Mouse (Mus musculus): ENCODE measurements around the gene Ahnak. TPM values are rescaled to one million over a fixed set of nuclear protein-coding genes. Genes with fewer than 3 reads are reported as not detected.

Gene Ahnak
- polyA plus RNA-seq, 1 experiment from 2014 or later = 8.5 TPM

- Histone ChIP-seq H3K9ac (no peak overlapping the region), H3K27me3 (no peaks in the 10 kb centered on the region), H3K4me3 (replicated peaks) (no peak overlapping the region)
Observed at GRCm38 (mm10) chr19:9103986-9104385, 114.9 kb downstream of the Ahnak start.

DNA sequence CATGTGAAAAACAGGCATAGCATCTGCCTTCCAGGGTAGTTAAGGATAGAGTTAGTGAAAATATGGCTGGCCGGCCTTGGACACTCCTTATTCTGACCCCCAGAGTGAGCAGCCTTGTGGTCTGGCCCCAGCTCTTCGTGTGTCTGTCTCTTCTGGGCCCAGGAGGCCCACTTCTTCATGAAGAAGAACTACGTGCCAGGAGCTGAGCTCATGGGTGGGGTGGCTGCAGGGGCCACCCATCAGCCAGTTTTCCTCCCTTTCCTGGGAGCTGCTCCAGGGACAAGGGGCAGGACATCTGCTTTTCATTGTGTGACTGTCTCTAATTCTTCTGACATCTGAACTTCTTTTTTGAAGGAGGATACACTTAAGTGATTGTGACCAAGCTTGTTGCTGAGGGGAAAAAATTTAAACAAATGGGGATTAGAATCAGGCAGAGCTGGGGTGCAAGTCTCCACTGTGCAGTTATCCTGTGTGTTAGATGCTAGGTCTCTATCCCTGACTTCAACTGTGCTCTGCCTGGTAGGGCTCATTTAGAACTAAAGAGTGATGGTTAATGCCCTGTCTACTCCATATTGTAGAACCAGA, 116.1 kb downstream of the Ahnak start:
- Histone ChIP-seq H3K4me3 (replicated peaks) (no peak overlapping the region), H3K27ac (no peak overlapping the region), H3K4me1 (no peaks in the 10 kb centered on the region), H3K4me2 (no peak overlapping the region), H3K9me3 (no peaks in the 10 kb centered on the region), H3K9ac (no peak overlapping the region), H3K36me3 (replicated peaks) (no peaks in the 10 kb centered on the region), H3K27me3 (no peaks in the 10 kb centered on the region)
- 82% methylated on average over 3 of the region's 3 CpGs for whole genome bisulfite sequencing
- no peak for ATAC-seq (ENCODE audit: low FRiP score)

More at GRCm38 (mm10) chr19:9103986-9104385, 114.9 kb downstream of the Ahnak start:
- no peak overlapping the region for H3K27ac ChIP-seq
- H3K9me3 ChIP-seq = no peaks in the 10 kb centered on the region
- 86% methylated on average over 4 of the region's 4 CpGs for WGBS
- H3K4me2 ChIP-seq = no peak overlapping the region
- no peaks in the 10 kb centered on the region for H3K4me1 ChIP-seq
- no peak for ATAC-seq (ENCODE audit: low FRiP score)
- no peaks in the 10 kb centered on the region for H3K36me3 ChIP-seq (replicated peaks)

DNA sequence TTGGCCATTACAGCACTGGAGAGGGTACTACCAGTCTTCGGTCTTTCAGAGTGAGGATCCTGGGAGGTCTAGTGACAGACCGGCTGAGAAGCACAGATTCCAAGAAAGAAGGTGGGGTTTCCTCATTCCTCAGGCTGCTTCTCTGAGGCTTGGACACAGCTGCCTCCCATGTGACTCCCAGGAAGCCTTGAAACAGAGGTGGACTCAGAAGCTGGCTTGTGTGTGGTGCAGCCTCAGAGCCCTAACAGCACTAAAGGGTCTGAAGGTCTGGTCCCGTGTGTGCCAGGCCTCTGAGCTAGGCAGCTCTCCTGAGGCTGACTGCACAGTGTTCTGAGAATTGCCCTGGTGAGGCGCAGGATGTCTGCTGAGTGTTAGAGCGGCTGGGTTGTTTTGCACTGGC, 117.0 kb downstream of the Ahnak start:
- ATAC-seq (ENCODE audit: low FRiP score) = no peak
- WGBS = 81% methylated on average over 5 of the region's 5 CpGs
- H3K9ac ChIP-seq = no peak overlapping the region

DNA sequence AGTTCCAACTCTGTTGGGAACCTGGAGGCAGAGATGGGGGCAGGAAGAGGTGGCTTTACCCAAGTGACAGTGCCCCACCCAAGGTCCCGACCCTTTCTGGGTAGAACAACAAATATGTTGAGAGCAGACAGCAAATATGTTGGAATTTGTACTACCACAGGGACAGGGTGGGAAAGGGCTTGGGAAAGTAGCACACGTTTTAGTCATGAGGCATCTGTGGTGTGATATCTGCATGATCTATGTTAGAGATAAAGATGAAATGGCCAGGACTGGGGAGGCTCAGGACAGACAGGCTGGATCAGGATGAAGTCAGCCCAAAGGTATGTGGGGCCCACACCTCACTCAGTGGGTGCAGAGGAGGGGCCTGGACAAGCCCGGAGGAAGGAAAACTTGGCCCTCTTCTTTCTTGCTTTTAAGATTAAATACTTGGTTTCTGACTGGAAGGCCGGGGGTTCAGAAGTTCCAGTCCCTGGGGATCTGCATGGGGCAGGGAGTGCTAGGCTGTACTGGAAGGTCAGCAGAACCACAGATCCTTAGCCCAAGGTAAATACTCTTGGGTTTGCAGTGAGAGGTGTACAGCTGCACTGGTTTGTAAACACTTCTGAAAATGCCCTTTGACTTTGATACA, 117.8 kb downstream of the Ahnak start:
- ATAC-seq (ENCODE audit: low FRiP score) = no peak
- Histone ChIP-seq H3K27me3 (no peaks in the 10 kb centered on the region), H3K4me3 (replicated peaks) (no peak overlapping the region), H3K4me2 (no peak overlapping the region), H3K36me3 (replicated peaks) (0 out of 2 replicates have a peak, but pooled peaks cover under 1% of the 10 kb centered on the region), H3K9me3 (no peaks in the 10 kb centered on the region), H3K27ac (no peak overlapping the region), H3K9ac (0 out of 2 replicates have a peak overlapping the region, but pooled peaks have one; percentile 3), H3K4me1 (no peaks in the 10 kb centered on the region)
- 61% methylated on average over 4 of the region's 4 CpGs for WGBS

More for the DNA sequence above, 117.0 kb downstream of the Ahnak start:
- no peaks in the 10 kb centered on the region for H3K9me3 ChIP-seq
- H3K4me3 ChIP-seq (replicated peaks) = no peak overlapping the region
- H3K27me3 ChIP-seq = no peaks in the 10 kb centered on the region
- no peak overlapping the region for H3K4me2 ChIP-seq
- H3K27ac ChIP-seq = no peak overlapping the region
- H3K4me1 ChIP-seq = no peaks in the 10 kb centered on the region
- H3K36me3 ChIP-seq (replicated peaks) = no peaks in the 10 kb centered on the region

GRCm38 (mm10) chr19:9107379-9107755, 118.3 kb downstream of the Ahnak start:
- H3K36me3 ChIP-seq (replicated peaks) = 0 out of 2 replicates have a peak, but pooled peaks cover 5% of the 10 kb centered on the region
- no peaks in the 10 kb centered on the region for H3K4me1 ChIP-seq
- no peak for ATAC-seq (ENCODE audit: low FRiP score)
- H3K27me3 ChIP-seq = no peaks in the 10 kb centered on the region
- H3K27ac ChIP-seq = no peak overlapping the region
- WGBS = 74% methylated on average over 1 of the region's 1 CpGs
- H3K9ac ChIP-seq = 0 out of 2 replicates have a peak overlapping the region, but pooled peaks have one; percentile 3
- H3K9me3 ChIP-seq = no peaks in the 10 kb centered on the region
- H3K4me2 ChIP-seq = no peak overlapping the region
- H3K4me3 ChIP-seq (replicated peaks) = no peak overlapping the region

- H3K9ac ChIP-seq = no peak overlapping the region
- no peak overlapping the region for H3K4me2 ChIP-seq
- no peaks in the 10 kb centered on the region for H3K9me3 ChIP-seq
- peaks cover 5% of the 10 kb centered on the region; the same call in 1 of the 2 replicates for H3K36me3 ChIP-seq (replicated peaks)
- no peak overlapping the region for H3K27ac ChIP-seq
- no peak for ATAC-seq (ENCODE audit: low FRiP score)
- no peaks in the 10 kb centered on the region for H3K4me1 ChIP-seq
- H3K4me3 ChIP-seq (replicated peaks) = no peak overlapping the region
- H3K27me3 ChIP-seq = no peaks in the 10 kb centered on the region
- WGBS = 87% methylated on average over 1 of the region's 1 CpGs
Observed at GRCm38 (mm10) chr19:9108536-9108935, 119.5 kb downstream of the Ahnak start.

- Histone ChIP-seq H3K4me2 (no peak overlapping the region), H3K27me3 (no peaks in the 10 kb centered on the region), H3K9ac (no peak overlapping the region), H3K36me3 (replicated peaks) (peaks cover 16% of the 10 kb centered on the region; the same call in 1 of the 2 replicates), H3K27ac (no peak overlapping the region), H3K9me3 (no peaks in the 10 kb centered on the region), H3K4me3 (replicated peaks) (no peak overlapping the region), H3K4me1 (no peaks in the 10 kb centered on the region)
- ATAC-seq (ENCODE audit: low FRiP score) = peak; percentile 82
- WGBS = 58% methylated on average over 4 of the region's 4 CpGs
Observed at GRCm38 (mm10) chr19:9110182-9110869, 121.2 kb downstream of the Ahnak start.

DNA sequence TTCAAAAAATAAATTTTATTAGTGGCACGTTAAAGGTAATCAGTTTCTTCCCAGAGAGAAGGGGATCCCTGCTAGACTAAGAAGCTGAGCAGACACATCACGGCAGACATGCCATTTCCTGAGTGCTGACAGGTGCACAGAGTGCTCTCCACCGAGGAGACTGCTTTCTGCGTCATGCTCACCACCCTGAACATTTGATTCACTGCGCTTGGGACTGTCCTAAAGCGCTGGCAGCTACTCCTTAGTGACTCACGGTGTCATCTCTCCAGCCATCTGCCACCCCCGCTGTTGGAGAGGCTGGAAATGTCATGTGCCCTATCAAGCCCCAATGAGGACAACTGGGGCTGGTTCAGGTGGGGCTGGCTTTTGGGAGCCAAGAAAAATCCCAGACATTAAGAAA, 123.0 kb downstream of the Ahnak start:
- ATAC-seq (ENCODE audit: low FRiP score) = no peak
- Histone ChIP-seq H3K27me3 (no peaks in the 10 kb centered on the region), H3K4me1 (no peaks in the 10 kb centered on the region), H3K4me3 (replicated peaks) (no peak overlapping the region), H3K9ac (no peak overlapping the region), H3K27ac (no peak overlapping the region), H3K9me3 (no peaks in the 10 kb centered on the region), H3K36me3 (replicated peaks) (peaks cover 25% of the 10 kb centered on the region; the same call in 1 of the 2 replicates), H3K4me2 (no peak overlapping the region)
- WGBS = 76% methylated on average over 8 of the region's 8 CpGs

- no peak overlapping the region for H3K4me3 ChIP-seq (replicated peaks)
- no peak for ATAC-seq (ENCODE audit: low FRiP score)
- H3K9me3 ChIP-seq = no peaks in the 10 kb centered on the region
- no peak overlapping the region for H3K4me2 ChIP-seq
- no peak overlapping the region for H3K27ac ChIP-seq
- H3K27me3 ChIP-seq = no peaks in the 10 kb centered on the region
- peaks cover 25% of the 10 kb centered on the region; the same call in 1 of the 2 replicates for H3K36me3 ChIP-seq (replicated peaks)
- no peak overlapping the region for H3K9ac ChIP-seq
- 89% methylated on average over 4 of the region's 4 CpGs for WGBS
- H3K4me1 ChIP-seq = no peaks in the 10 kb centered on the region
Observed at GRCm38 (mm10) chr19:9116268-9116667, 127.2 kb downstream of the Ahnak start.

- peaks cover 20% of the 10 kb centered on the region; the same call in 1 of the 2 replicates for H3K36me3 ChIP-seq (replicated peaks)
- no peak overlapping the region for H3K4me2 ChIP-seq
- no peak overlapping the region for H3K9ac ChIP-seq
- 76% methylated on average over 5 of the region's 5 CpGs for WGBS
- H3K9me3 ChIP-seq = no peaks in the 10 kb centered on the region
- no peak overlapping the region for H3K27ac ChIP-seq
- H3K4me1 ChIP-seq = no peaks in the 10 kb centered on the region
- ATAC-seq (ENCODE audit: low FRiP score) = no peak
- H3K27me3 ChIP-seq = no peaks in the 10 kb centered on the region
- H3K4me3 ChIP-seq (replicated peaks) = no peak overlapping the region
Observed at GRCm38 (mm10) chr19:9117275-9117674, 128.2 kb downstream of the Ahnak start.

GRCm38 (mm10) chr19:9119655-9120425, 130.8 kb downstream of the Ahnak start:
- Histone ChIP-seq H3K9me3 (no peaks in the 10 kb centered on the region), H3K27ac (no peak overlapping the region), H3K4me2 (no peak overlapping the region), H3K4me1 (no peaks in the 10 kb centered on the region), H3K36me3 (replicated peaks) (peaks cover 13% of the 10 kb centered on the region; the same call in 1 of the 2 replicates), H3K27me3 (no peaks in the 10 kb centered on the region), H3K9ac (no peak overlapping the region), H3K4me3 (replicated peaks) (no peak overlapping the region)
- 85% methylated on average over 3 of the region's 3 CpGs for WGBS
- ATAC-seq (ENCODE audit: low FRiP score) = no peak

- Histone ChIP-seq H3K4me1 (no peaks in the 10 kb centered on the region), H3K4me2 (no peak overlapping the region)
Observed at GRCm38 (mm10) chr19:9122390-9122789, 133.3 kb downstream of the Ahnak start.

More at GRCm38 (mm10) chr19:9122390-9122789, 133.3 kb downstream of the Ahnak start:
- Histone ChIP-seq H3K9me3 (no peaks in the 10 kb centered on the region), H3K36me3 (replicated peaks) (peaks cover 2% of the 10 kb centered on the region; the same call in 1 of the 2 replicates), H3K9ac (no peak overlapping the region), H3K4me3 (replicated peaks) (no peak overlapping the region), H3K27me3 (no peaks in the 10 kb centered on the region), H3K27ac (no peak overlapping the region)
- WGBS = 97% methylated on average over 1 of the region's 1 CpGs
- ATAC-seq (ENCODE audit: low FRiP score) = no peak
